Mouse (Mus musculus): ENCODE measurements around the gene Zfp426.

DNA sequence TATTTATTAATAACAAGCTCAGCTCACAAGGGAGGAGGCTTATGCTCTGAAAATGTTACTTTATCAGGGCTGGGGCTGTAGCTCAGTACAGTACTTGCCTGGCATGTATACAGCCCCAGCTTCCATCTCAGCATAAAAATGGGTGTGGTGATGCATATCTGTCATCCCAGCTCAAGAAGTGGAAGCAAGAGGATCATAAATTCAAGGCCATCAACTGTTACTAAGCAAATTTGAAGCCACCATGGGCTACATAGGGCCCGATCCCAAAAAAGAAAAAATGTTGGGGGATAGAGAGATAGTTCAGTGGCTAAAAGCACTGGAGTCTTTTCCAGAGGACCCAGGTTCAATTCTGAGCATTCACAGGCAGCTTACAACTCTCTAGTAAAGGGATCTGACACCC lies 15.9 kb downstream of the Zfp426 start:
- no peak for TF ChIP-seq CTCF (IDR thresholded peaks at IDR 0.05; ENCODE audit: borderline replicate concordance, insufficient read depth, low read depth, low read length)
- TF ChIP-seq POLR2A (IDR thresholded peaks at IDR 0.05; ENCODE audit: borderline replicate concordance, insufficient read depth, low read length) = no peak

Measured in cerebellum, adult 2 months (tissue).